Mouse (Mus musculus): Measurements from ENCODE around the gene Erlec1.

Erlec1 gene

DNA sequence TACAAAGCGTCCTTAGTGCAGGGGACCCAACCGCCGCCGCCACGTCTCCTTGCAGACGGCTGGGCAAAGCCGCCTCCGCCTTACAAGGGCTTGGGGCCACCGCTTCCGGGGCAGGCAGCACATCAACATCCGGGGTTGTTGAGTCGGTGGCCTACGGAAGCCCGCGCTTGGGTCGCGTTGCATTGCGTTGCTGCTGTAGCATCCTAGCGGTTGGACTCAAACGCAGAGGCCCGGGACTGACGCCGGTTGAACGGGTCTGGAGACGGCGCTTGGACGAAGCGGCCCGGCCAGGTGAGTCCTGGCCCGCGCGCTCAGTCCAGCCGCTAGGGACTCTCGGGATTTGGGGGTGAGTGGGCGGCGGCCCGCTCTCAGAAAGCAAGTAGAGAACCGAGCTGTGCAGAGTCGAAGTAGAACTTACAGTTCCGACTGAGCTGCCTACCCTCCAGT, at the start of gene Erlec1:
Erlec1 (minus strand) TSS at position 57 of the 447 bp plus-strand sequence.
- DNase-seq (ENCODE audit: low spot score): peak; percentile 80

DNA sequence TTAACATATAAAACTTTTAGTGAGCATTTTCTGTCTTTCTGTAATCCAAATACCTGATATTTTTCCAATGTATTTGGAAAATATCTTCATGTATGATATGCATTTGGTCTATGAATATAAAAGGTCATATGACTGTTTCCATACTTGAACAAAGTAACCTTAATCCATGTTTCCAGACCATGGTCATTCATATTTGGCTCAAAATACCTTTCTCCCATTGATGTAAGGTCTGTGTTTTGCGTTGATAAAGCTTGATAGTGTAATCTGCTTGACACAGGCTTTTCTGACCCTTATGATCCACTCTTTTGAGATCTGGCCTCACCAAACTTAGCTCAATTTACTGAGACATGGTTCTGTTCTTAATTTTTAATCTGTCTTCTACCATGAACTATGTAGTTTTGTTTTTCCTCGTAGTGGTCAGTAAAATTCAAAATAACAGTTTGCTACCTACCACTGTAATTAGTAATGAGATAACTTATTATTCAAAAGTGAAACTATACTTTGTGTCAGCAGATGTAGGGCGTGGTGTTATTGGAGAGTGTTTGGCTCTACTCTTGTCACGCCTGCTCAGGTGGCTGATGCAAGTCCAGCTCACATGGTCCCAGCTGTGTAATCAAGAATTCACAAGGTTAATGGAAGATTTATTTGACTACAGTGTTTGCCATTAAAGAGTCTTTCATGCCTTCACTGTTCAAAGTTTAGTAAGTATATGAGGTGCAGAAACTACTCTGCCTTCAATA, 47.2 kb upstream of the Erlec1 start:
- no peak for DNase-seq (ENCODE audit: low spot score)

DNA sequence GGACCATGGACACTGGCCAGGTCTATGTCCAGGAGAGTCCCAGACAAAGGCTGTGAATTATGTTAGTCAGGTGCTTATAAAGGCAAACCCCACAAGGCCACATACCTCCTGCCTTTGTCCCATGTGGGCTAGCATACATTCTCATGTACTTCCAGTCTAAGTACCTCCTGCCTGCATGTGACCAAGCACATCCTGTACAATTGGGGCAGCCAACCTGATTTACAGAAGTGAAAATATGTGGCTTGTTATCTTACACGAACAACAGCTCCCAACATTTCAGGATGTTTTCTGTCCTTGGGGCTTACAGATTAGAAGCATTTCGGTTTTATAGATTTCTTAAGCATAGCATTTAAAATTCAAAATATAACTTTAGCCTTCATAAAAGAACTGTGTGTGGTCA, 45.9 kb upstream of the Erlec1 start:
- DNase-seq (ENCODE audit: low spot score): no peak

DNA sequence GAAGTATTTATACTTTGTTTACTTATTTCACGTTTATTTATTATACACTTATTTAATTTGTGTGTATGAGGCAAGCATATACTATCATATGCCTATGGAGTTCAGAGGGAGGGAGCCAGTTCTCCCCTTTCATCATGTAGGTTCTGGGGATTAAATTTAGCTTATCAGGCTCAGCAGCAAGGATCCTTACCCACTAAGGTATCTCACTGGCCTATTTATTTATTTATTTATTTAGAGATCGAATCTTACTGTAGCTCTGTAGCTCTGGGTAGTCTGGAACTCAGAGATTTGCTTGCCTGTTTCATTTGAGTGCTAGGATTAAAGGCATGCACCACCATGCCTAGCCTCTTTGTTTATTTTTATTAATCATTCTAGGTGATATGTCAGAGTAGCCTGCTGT, 44.6 kb upstream of the Erlec1 start:
- no peak for DNase-seq (ENCODE audit: low spot score)

DNA sequence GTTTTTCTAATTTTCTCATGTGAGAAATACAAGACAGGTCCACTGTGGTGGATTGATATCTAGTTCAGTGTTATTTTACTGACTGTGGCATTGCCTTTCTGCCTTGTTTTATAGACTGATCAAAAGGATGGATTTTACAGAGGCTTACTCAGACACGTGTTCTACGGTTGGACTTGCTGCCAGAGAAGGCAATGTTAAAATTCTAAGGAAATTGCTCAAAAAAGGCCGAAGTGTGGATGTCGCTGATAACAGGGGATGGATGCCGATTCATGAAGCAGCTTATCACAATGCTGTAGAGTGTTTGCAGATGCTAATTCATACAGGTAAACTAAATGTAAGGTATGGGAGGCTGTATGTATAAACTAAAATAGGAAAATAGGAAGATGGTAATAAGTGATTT, 44.1 kb upstream of the Erlec1 start:
- DNase-seq (ENCODE audit: low spot score): no peak

DNA sequence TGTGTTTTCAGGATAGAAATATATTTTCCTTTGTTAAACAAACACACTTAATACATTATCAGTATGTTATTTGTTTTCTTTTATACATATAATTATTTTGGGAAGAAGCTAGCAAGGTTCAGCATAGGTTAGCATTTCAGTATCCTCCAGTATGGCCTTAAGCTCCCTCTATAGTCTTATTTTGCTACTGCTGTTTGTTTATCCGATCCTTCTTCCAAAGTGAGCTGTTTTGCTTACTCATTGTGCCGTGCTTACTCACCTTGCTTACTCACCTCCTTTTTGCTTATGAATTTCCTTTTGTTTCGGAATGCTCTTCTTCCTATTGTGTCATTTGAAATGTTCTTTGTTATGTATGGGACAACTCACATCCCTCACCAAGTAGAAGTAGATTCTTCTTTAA, 42.5 kb upstream of the Erlec1 start:
- no peak for DNase-seq (ENCODE audit: low spot score)

DNA sequence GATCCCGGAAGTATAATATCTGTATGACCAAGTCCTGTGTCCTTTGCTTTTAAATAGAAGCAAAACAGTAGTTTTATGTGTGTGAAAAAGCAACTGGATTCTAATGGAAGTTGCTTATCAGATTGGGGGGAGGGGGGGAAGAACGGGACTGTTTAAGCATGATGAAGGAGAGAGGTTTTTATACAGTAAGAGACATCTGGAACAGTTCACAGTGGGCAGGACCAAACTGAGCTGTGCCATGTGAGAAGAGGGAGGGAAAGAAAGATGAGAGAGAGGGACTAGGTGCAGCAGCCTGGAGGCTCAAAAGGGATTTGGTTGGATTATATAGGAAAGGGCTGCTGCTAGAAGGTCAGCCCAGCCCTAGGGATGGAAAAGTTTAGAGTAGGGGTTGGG, 32.5 kb upstream of the Erlec1 start:
- no peak for DNase-seq (ENCODE audit: low spot score)

DNA sequence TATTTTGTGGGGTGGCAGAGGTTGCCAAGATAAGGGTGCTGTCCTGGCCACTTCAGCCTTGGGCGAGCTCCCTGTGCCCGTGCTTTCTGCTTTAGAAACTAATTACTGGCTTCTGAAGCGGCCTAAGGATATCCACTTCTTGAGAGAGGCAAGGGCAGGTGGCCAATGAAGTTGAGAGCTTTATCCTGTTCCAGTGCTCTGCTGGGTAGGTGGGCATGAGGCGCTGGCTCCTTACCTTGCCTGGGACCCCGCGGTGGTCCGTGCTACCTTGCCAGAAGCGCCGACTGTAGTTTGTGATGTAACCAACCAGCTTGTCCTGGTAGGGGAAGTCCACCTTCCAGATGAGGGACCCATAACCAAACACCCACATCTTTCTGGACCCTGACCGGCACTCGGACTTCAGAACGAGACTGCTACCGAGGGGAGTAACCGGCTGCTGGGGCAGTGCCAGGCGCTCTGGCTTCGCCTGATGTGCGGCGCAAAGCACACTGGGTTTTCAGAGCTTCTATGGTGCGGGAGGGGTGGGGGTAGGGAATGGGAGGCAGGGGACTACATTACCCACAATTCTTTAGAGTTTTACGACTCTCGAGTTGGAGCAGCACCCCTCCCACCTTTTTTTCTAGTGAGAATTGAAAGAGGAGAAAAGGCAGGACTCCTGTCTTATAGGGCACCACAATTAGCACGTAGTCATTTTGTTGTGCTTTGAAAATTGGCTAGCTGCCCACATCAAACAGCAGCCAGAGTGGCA, 31.9 kb upstream of the Erlec1 start, which contains the start of gene Chac2:
Chac2 (minus strand) TSS at position 474 of the 748 bp plus-strand sequence.
- DNase-seq (ENCODE audit: low spot score): peak; percentile 86

DNA sequence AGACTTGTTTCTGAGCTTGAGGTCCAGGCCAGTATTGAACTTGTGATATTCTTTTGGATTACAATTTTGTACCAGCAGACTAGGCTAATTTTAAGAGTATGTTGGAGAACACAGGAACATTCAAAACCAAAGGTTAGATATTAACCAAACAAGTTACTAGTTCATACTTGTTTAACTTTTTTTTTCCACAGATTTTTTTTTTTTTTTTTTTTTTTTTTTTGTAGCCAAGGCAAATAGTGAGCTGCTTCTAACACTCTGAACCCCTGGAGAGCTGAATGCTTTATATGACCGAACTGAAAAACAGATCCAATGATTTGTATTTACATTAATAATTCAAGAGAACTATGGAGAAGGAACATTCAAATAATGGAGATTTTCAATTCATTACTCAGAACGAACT, 31.1 kb upstream of the Erlec1 start:
- DNase-seq (ENCODE audit: low spot score): no peak

DNA sequence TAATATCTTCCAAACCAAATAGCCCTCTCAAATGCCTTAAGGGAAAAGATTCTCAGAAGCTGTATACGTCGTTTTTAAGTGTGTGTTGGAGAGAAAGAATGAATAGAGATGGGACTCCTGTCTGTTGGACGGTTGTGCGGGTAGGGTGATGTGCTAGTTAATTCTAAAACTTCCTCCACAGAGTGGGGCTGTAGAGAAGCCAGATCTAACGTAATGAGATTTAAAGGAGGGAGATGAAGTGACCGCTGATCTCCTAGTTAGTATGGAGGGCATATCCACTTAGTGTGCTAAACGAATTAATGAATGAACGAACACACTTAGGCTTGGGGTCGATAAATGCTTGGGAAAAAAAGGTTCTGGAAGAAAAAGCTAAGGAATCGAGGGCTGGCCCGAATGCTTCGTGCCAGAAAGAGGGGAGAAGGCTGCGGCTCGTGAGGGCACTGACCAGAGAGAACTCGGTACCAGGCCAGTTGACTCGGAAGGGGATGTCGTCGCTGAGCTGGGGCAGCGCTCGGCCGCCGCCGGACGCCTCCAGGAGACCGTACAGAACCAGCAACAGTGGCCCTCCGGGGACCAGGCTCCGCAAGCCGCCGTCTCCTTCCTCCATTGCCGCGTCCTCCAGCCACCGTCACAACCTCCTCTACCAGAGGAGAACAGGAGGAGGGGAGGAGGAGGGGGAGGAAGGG, 523 bp downstream of the Erlec1 start:
- DNase-seq (ENCODE audit: low spot score): peak; percentile 5

DNA sequence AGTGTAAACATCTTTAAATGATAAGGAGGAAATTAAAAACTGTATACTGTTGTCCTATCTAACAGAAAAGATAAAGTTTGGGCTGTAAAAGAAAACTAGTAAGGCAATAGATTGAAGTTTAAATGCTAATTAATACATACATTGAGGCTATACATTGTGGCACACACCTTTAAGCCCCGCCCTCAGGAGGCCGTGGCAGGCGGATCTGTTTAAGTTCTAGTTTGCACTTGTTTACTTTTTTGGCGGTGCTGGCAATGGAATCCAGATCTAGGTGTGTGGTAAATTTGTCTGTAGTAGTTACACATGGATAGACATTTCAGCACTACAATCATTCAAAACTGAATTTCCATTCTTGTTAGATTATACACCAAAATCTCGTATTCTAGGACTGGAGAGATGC, 1.3 kb downstream of the Erlec1 start:
- DNase-seq (ENCODE audit: low spot score): no peak

DNA sequence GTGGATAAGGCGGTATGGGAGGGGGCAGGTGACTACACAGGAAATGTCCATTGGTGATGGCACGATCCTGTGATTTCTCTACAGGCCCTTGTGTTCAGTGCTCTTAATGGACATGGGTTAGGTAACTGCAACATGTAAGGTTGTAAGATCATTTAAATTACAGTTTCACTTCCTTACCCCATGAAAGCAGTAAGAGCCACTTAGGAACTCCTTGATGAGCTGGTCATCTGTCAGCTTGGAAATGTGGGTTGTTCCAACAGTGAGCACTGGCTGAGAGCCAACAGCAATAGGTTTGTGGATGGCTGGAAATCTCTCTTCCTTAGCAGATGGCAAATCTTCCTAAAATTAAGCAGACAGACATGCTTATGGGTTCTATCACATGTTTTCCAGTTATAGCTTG, 10.6 kb downstream of the Erlec1 start:
- no peak for DNase-seq (ENCODE audit: low spot score)

DNA sequence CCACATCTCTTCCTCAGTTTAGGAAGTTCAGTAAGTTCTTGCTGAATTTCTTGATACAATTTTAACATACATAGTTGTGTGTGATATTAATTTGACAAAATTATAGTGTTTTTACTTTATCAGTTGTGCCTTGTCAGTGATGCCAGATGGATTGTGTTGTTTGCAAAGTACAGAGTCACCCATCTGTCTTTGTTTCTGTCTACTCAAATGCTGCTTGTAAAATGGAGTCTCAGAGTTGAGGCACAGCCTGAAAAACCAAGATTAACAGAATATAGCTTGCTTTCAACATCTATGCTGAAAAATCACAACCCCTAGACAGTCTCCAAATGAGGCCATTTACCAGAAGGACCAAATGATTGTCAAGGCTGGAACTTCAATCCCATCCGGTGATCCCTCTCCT, 25.6 kb downstream of the Erlec1 start:
- no peak for DNase-seq (ENCODE audit: low spot score)

DNA sequence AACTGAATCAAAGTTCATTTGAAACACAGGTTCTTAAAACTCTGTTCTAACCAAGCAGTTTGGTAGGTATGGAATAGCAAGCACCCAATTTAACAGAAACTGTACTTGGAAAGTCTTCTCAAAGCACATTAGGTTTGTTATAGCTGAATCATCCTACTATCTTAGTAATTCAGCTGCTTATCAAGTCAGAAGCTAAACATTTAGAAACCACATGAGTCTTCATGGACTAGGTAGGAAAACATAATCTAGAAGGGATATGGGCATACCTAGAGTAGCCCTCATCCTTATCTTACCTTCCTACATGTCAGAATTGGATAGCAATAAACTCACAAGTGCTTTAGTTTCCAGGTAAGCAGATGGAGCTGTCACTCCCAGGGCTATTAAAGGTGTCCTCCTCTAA, 26.1 kb downstream of the Erlec1 start:
- DNase-seq (ENCODE audit: low spot score): no peak

DNA sequence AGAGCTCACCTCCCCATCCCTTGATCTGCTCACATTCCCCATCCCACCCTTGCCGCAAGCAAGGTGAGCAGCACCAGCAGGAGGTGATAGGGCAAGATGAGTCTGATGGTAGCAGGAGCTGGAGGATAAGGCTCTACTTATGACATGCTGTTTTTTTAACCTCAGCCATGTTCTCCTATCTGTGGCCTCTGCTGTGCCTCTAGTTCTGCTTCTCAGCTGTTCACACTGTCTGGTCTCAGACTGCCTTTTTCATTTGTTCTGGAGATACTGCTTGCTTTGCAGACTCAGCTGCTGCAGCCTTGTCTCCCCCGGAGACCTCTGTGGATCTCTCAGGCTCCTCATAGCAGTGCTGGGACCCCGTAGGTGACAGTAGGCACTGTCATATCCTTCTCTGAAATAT, 30.9 kb downstream of the Erlec1 start:
- no peak for DNase-seq (ENCODE audit: low spot score)

DNA sequence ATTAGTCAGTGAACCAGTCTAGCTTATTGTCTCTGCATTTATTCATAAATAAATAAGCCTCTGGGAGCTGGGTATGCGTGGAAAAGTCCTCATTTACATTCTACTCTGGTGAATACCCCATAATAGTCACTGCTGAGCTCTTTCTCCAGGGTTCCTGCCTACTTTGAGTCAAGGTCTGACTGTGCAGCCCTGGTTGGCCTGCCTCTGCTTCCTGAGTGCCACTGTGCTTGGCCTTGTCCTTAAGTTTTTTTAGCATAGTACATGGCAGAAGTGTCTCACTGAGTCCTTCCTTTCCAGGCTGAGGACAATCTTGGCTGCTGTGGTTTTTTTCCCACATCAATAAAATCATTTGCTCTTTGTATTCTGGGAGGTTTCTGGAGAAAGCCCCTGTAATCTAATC, 33.5 kb downstream of the Erlec1 start:
- DNase-seq (ENCODE audit: low spot score): no peak

DNA sequence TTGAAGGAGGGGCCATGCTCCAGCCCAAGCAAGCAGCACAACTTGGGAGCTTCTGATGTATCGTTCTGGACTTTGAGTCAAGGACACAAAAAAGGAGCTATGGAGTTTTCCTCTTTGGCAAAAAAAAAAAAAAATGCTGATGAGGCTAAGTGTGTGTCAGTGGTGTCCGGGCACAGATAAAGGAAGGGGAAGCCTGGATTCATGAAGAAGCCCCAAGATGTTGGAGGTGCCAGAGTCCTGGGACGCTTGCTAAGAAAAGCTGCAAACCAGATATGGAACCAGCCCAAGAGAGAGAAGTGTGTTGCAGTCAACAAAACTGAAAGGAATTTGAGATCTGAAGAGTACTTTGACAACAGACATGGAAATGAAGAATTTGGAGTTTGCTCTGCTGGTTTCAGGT, 41.8 kb downstream of the Erlec1 start:
- DNase-seq (ENCODE audit: low spot score): no peak

DNA sequence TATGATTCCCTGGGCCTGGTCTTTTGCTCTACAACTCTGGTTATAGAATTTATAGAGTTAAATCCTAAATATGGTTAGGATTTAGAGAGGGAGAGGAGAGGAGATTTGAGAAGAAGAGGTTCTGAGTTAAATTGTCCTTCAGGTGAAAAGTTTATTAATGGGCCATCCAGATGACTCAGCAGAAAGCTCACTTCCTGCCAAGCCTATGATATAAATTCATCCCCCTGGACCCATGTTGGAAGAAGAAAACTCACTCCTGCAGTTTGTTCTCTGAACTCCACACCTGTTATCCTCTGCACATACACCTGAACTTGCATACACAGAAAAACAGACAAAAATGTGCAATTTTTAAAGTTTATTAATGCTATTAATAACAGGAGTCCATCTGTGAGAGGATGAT, 54.8 kb downstream of the Erlec1 start:
- no peak for DNase-seq (ENCODE audit: low spot score)

DNA sequence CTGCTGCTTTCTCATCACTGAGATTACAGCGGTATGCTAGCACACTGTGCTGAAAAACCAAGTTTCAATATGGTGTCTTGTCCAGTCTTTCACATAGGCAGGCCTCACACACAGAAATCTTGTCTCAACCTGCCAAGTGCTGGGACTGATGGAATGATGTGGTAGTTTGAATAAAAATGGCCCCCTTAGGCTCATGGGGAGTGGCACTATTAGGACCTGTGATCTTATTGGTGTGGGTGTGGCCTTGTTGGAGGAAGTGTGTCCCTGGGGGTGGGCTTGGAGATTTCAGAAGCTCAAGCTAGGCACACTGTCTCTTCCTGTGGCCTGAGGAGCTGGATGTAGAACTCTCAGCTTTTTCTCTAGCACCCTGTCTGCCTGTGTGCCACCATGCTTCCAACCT, 57.9 kb downstream of the Erlec1 start:
- DNase-seq (ENCODE audit: low spot score): no peak

DNA sequence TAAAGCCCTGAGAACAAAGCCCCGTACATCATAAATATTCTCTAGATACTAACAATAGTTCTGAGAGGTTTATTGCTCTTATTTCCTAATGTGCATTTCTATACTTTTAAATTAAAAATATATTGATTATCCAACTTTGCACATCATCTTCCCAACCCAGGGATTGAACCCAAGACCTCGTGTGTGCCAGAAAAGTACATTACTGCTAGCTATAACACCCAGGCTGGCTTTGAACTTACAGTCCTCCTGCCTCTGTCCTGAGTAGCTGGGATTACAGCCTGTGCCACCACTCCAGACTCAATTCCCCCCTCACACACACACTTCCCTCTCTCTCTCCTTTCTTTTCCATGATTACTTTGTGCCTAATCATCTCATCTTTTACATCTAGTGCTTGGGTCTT, 66.0 kb downstream of the Erlec1 start:
- DNase-seq (ENCODE audit: low spot score): no peak

DNA sequence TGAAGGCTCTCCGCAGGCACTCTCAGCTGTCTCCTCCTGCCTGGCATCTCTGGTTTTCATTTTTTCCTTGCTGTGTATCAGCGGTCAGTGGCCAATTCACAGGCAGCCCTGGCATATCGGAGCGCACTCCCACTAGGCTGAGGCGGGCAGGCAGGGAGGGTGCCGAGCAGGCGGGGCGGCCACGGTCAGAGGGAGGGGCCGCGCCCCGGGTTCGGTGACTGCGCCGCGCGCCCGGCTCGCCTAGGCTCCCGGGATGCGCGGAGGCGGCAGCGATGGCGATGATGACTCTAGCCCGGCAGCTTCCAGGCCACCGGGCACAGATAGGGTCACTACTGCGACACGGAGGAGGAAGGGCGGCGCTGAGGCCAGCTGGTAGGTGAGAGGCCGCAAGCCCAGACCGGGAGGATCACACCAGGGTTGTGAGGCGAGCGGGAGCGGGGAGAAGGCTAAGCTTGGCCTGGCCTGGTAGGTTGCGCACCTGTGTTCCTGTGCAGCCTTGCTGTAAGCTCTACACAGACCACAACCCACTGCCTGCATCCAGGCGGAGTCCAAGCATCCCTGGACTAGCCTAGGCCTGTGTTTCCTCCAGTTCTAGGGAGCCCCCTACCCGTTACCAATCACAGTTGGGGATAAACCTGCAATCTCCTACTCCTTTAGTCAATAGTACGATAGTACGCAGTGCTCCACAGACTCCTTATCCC, 68.8 kb downstream of the Erlec1 start, which contains the start of the genes Gpr75 and Asb3:
Gpr75 (plus strand) TSS at position 188 of the 701 bp plus-strand sequence.
Asb3 (plus strand) TSS at position 246 of the 701 bp plus-strand sequence.
- DNase-seq (ENCODE audit: low spot score): peak; percentile 62
